Mouse (Mus musculus): ENCODE results near the gene Bcs1l.

Gene Bcs1l

GRCm38 (mm10) chr1:74587773-74588445, at the start of gene Bcs1l, which contains the start of gene Zfp142:
TSS of gene Bcs1l (plus strand) at chr1:74588289.
TSS of gene Zfp142 (minus strand) at chr1:74588246.
- DNase-seq (ENCODE audit: low spot score) = peak; percentile 99

DNA sequence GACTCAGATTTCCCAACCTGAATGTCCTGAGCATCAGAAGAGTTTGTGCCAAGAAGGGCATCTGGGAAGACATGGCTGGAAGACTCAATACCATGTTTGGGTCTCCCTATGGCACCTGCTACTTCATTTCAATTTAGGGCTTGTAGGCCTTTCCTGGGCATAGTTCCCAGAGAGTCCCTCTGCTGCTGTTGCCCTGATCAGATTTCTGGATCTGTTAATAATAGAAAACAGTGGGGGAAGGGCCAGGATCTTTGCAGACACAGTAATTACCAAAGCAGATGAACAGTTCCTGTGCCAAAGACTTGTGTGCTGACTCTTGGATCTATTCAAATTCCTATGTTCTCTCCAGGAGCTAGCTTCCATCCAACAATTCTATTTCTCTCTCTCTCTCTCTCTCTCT, 49.4 kb upstream of the Bcs1l start:
- DNase-seq (ENCODE audit: low spot score) = peak; percentile 77

DNA sequence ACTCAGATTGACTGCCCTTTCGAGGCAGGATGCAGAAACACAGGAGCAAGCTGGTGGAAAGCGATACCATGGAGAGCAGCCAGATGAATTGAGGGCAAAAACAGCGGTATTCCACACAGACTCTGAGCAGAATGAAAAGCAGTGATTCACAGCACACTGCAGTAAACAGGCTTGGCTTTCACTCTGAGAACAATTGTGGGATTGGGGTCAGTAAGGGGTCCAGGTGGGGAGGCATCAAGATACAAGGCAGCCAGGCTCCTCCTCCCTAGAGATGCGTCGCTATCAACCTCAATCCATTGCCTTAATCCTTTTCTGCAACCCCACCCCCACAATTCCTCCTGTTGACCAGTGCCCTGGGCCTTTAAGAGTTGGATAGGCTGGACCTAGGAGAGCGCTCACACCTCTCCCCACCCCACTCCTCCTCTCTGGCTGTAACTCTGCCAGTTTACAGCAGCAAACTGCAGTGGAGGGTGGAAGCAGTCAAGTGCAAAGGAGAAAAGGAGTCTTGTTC, 45.6 kb upstream of the Bcs1l start, which contains the start of gene Plcd4:
Plcd4 (plus strand) TSS at position 438 of the 511 bp plus-strand sequence.
- no peak for DNase-seq (ENCODE audit: low spot score)

GRCm38 (mm10) chr1:74544184-74544583, 43.9 kb upstream of the Bcs1l start, which contains the start of gene Usp37:
TSS of gene Usp37 (minus strand) at chr1:74544284.
- no peak for DNase-seq (ENCODE audit: low spot score)

DNA sequence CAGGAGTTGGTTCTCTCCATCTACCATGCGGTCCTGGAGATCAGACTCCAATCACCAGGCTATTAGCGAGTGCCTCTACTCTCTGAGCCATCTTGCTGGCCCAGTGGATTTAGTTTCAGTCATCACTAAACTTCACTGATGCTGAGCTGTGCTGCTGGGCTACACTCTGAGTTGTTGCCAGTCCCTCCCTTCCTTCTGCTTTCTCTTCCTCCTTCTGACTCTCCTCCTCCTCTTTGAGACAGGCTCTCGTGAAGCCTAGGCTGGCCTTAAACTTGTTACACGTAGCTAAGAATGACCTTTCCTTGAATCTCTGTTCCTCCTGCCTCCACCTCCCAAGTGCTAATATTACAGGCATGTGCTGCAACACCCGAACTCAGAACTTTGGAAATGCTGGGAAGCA, 29.0 kb upstream of the Bcs1l start:
- DNase-seq (ENCODE audit: low spot score) = no peak

DNA sequence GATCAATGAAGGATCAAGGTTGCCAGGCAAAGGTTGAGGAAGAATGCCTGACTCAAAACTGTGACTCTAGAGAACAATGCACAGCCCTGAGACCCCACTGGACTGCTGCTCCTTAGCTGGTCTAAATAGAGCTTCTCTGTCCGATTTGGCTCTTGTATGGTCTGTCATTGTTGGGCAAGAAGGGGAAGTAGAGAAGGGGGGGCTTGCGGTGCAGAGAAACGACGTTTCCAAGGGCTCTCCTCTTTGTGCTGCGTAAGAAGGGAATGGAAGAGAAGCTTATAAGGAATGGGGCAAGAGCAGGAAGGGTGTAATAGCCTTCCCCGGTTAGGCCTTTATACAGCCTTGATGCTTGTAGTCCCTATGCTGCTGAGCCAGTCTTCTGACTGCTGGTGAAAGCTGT, 22.3 kb upstream of the Bcs1l start:
- no peak for DNase-seq (ENCODE audit: low spot score)

DNA sequence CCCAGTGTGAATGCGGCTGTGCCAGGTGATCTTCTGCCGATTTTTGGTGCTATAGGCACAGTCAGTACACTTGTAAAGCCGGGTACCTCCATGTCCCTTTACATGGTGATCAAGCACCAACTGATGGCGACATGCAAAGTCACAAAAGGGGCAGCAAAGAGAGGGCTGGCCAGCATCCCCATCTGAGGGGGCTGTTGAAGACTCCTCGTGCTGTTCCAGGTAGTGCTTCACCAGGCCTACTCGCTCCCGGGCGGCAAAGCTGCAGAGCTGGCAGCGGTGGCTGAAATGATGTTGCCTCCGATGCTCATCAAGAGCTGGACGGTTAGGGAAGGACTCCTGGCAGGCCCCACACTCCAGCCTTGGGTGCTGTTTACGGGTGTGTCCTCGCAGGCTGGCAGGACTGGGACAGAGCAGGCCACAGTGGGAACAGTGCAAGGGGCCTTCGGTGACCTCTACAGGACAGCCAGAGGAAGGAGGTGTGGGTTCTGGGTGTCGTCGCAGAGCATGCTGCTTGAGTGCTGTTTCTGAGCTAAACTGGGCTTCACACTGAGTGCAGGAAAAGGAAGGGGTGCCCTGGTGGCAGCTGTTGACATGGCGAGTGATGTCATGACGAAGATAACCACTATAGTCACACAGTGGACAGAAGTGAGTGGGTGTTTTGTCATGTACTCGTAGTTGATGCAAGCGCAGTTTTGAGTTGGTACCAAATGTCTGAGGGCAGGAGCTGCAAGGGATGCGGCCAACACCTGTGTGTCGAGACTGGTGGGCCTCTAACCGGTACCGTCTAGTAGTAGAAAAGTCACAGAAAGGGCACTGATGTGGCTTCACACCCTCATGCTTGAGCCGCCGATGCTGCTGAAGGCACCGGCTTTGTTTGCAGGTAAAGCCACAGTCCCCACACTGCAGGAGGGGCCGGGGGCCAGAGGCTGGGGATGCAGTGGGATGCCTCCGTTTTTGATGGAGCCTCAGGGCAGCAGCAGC, 18.1 kb upstream of the Bcs1l start:
- DNase-seq (ENCODE audit: low spot score) = no peak

DNA sequence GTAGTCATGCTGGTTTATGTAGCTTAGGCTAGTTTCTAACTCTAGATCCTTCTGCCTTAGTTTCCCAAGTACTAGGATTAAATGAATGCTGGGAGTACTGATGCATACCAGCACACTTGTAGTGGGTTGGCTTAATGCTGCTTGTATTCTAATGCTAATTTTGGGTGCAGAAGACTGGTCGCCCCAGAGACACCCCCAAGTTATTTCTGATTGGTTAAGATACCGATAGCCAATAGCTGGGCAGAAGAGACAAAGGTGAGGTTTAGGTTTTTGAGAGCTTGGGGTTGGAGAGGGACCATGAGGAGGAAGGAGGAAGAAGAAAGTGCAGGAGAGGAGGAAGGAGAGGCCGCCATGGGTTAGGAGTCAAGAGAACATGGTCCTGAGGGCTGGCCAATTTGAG, 5.5 kb upstream of the Bcs1l start:
- no peak for DNase-seq (ENCODE audit: low spot score)

DNA sequence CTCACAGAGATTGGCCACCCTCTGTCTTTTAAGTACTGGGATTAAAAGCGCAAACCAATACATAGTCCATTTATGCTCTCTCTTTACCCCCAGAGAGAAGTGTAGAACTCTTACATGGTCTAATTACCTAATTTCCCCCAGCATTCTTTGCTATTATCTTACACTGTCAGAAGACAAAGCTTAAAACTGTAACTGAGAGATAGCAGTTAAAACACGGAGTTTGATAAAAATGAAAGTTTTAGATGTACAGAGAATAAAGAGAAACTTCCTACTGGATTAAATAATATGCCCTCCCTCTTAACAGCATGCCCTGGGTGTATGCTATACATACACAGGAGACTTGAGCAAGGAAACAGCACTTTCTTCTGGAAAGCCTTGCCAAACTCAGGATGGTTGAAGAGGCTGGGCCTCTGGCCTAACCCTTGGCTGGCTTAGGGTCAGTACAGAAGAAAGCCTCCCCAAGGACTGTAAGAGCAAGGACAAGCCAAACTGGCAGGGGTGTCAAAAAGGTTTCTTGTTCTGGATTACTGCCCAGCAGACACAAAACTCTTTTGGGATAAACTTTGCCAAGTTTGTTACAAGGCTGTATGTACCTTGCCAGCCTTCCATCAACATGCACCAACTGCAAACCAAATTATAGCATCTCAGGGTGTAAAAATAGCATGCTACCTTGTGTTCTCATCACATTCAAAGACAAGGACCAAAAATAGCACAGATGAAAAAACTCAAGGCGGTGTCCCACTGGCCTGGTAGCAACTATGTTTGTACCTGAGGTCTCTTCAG, 3.3 kb upstream of the Bcs1l start:
- DNase-seq (ENCODE audit: low spot score) = no peak

DNA sequence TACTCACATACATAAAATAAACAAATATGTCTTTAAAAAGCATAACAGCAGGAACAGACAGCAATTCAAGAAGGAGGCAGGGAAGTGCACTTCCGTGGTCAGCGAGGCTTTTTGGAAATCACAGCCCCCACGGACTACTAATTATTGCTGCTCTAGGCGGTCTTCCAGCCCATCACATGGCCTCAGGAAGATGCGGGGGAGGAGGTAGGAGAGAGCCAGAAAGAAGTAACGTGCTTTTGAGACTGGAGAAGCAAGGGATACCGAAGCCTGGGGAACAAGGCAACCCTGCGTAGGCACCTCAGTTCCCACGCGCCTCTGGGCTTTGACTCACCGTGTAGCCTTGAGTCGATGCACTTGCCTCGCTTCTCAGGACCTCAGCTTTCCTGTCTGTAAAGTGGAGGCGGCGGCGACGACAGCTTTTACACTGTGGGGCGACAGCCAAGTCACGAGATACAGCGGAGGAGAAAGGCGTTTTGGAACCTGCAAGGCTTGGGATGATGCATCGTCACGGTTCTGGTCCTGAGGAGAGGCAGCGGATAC, 786 bp upstream of the Bcs1l start:
- DNase-seq (ENCODE audit: low spot score) = no peak

GRCm38 (mm10) chr1:74594434-74594833, 6.3 kb downstream of the Bcs1l start:
- DNase-seq (ENCODE audit: low spot score) = no peak

- peak; percentile 83 for DNase-seq (ENCODE audit: low spot score)
Observed at GRCm38 (mm10) chr1:74600501-74601266, 12.6 kb downstream of the Bcs1l start.

- peak; percentile 91 for DNase-seq (ENCODE audit: low spot score)
Observed at GRCm38 (mm10) chr1:74601267-74601962, 13.3 kb downstream of the Bcs1l start, which contains the start of the genes Rnf25 and Stk36. TSS of gene Rnf25 (minus strand) at chr1:74601397. TSS of gene Stk36 (plus strand) at chr1:74601445.

- no peak for DNase-seq (ENCODE audit: low spot score)
Observed at GRCm38 (mm10) chr1:74624183-74624582, 36.1 kb downstream of the Bcs1l start.

- no peak for DNase-seq (ENCODE audit: low spot score)
Observed at GRCm38 (mm10) chr1:74626076-74626475, 38.0 kb downstream of the Bcs1l start.

DNA sequence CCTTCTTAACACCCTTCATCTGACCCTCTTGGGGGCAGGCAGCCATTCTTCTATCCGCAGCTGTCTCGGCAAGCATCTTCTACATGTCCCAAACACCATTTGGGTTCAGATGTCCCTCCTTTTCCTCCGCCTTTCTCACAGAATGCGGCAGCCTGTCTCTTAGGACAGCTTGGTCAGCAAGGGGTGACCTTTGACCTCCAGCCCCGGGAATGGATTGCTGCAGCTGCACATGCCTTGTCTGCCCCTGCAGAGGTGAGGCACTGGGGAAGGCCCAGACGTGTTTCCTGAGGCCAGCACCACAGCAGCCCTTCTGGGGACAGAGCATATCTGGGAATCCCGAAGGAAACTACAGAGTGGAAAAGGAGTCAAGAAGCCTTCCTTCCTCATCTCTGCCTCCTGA, 39.9 kb downstream of the Bcs1l start:
- DNase-seq (ENCODE audit: low spot score) = no peak

DNA sequence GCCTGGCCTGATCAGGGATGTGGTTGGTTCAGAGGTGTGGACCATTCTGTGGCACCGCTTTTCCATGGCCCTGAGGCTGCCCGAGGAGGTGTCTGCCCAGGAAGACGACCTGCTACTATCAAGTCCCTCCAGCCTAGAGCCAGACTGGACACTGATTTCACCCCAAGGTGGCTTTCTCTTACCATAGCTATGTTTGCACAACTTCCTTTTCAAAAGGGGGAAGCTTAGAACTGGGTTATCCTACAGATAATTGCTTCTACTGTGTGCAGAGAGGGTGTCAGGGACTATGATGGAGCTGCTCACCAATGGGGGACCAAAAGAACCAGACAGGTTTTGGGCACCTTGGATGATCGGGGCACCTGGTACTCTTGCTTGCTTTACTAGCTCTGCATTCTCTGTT, 44.6 kb downstream of the Bcs1l start:
- DNase-seq (ENCODE audit: low spot score) = no peak

All from MN1 (cell line).